Mouse (Mus musculus) bone marrow macrophage, adult 2 months (primary cell): ENCODE results near the gene Hck. TPM values are rescaled to one million over a fixed set of nuclear protein-coding genes. Genes with fewer than 3 reads are reported as not detected.

Source experiments
- H3K27ac ChIP-seq: 2 replicates; pipeline ENCODE4 v1.5.1; 2012; ENCODE audit warnings: low read depth, low read length; ENCODE audit not compliant: insufficient read depth
- H3K4me1 ChIP-seq: 2 replicates; pipeline ENCODE4 v1.6.1; 2012; ENCODE audit warnings: low read length; ENCODE audit not compliant: control insufficient read depth, insufficient read depth
- H3K4me3 ChIP-seq: 2 replicates; pipeline ENCODE4 v1.5.1; 2012; ENCODE audit warnings: mild to moderate bottlenecking, low read length, moderate library complexity; ENCODE audit not compliant: insufficient read depth
- CTCF ChIP-seq: IDR thresholded peaks from 2 replicates; pipeline ENCODE4 v1.5.1; 2012; ENCODE audit warnings: low read depth, mild to moderate bottlenecking, low read length, moderate library complexity
- POLR2A ChIP-seq: IDR thresholded peaks from 2 replicates; pipeline ENCODE4 v1.6.1; 2012; ENCODE audit warnings: mild to moderate bottlenecking, low read depth, low read length, borderline replicate concordance
- polyA plus RNA-seq: library from polyadenylated mRNA; stranded (reverse); fragments of >200 nt; gene quantifications from 2 replicates; pipeline ENCODE4 v1.2.4, GENCODE M21; 2012; ENCODE audit not compliant: missing spikeins, insufficient read depth, insufficient read length

The Hck gene
- polyA plus RNA-seq, 1 experiment, result 146 TPM

DNA sequence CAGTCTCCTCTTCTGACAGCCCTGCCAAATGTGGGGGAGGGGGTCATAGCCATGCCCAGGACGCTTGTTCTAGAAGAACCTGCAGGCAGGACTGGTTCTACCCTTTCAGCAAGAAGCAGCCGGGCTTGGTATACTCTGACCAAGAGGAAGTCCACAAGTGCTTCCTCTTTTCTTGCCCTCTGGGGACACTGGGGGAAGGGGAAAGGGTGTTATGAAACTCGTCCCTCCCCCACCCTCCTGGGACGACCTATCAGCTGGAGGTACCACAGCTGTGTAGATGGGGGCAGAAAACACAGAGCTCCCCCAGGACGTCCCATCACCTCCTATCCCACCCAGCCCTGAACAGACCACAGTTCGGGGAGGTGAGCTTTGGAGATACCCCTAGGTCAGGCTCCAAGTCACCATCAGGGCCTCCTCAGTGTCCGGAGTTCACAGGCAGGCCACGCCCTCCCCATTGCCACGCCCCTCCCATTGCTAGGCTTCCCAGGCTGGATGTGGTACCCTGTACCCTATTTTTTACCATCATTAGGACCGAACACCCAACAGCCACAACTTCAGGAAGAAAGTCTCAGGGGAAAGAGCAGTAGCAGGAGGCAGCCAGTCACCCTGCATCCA is 17.6 kb upstream of the Hck start:
- H3K4me1 ChIP-seq, result peaks cover 39% of the 10 kb centered on the region
- TF ChIP-seq CTCF (no peak), POLR2A (no peak)
- peak overlapping the region; percentile 78 for H3K27ac ChIP-seq
- peak overlapping the region; percentile 57 for H3K4me3 ChIP-seq

DNA sequence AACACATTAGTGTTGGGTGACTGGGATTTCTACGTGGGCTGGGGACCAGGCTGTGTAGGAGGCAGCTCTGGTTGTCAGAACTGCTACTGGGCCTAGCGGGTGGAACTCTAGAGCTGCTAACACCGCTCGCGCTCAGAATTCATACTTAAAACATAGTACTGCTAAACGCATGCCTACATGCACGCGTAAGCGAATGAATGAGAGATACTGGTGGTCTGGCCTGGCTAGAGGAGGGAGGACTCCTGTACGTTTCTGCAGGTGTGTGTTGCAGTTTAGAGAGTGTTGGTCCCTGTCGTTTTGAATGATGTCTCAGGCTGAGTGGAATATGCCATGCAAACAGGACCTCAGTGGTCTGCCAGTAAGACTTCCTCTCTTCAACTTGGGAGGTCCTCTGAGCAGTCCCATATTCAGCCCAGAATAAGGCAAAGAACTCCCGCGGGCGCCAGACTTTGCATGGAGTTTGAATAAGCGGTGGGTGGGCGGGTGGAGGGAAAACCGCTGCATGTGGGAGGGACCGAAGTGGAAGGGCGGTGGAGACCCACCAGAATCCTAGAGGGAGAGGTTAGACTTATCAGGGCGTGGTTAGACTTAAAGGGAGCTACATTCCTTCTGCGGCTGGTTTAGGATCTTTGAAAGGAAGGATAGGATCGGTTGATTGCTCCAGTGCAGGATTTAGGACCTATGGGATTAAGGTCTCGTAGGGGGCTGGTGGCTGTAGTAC is 1.1 kb upstream of the Hck start:
- H3K27ac ChIP-seq, result no peak overlapping the region
- TF ChIP-seq CTCF (no peak), POLR2A (no peak)
- H3K4me1 ChIP-seq, result peaks cover 20% of the 10 kb centered on the region
- no peak overlapping the region for H3K4me3 ChIP-seq

DNA sequence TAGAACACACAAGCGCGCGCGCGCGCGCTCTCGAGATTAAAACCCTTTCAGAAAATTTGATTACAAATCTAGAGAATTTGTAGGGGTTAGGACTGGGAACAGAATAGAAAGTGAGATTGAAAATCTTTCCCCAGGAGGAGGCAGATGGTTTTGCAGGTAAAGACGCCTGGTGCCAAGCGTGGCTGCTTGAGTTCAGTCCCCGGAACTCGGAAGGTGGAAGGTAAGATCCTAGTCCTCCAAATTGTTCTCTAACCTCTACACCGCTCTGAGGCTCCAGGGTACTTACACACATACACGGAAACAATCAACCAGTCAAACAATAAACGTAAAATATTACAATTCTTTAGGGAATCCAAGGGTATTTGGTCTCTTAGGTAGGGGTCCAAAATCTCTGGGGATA is 466 bp upstream of the Hck start:
- TF ChIP-seq CTCF (no peak), POLR2A (no peak)
- H3K27ac ChIP-seq, result no peak overlapping the region
- H3K4me3 ChIP-seq, result no peak overlapping the region
- peaks cover 26% of the 10 kb centered on the region for H3K4me1 ChIP-seq

DNA sequence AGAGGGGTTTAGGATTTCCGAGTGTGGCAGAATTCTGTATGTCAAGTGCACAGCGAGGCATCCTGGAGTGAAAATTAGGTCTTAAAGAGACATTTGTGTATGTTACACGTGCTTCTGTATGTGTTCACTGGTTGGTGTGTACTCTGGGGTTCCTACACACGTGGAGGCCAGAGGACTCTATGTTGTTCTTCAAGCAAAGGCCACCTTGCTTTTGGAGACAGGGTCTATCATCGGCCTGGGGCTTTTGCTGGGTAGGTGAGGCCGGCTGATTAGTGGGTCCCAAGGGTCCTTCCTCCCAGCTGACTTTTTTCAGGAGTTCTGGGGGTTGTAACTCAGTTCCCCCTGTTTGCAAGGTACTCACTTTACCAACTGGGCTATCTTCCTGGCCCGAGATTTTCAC is 1.3 kb downstream of the Hck start:
- H3K4me3 ChIP-seq, result no peak overlapping the region
- H3K27ac ChIP-seq, result no peak overlapping the region
- H3K4me1 ChIP-seq, result peaks cover 27% of the 10 kb centered on the region
- TF ChIP-seq POLR2A (no peak), CTCF (no peak)

DNA sequence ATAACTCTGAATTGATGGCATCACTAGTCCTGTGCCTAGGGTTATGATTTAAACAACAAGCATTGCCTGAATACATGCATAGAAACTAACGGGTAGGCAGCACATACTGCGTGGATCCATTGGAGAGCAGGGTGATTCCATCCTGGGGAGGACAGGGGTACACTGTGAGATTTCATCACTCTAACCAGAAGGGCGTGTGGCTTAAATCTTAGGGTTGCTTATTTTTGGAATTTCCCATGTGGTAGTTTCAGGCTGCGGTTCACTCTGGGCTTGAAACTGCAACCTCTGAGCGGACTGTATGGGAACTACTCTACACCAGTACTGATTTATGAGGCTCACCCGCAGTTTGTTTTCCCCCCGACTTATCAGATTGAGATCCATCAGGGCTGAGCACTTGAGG is 3.0 kb downstream of the Hck start:
- no peak overlapping the region for H3K4me3 ChIP-seq
- 0 out of 2 replicates have a peak overlapping the region, but pooled peaks have one; percentile 3 for H3K27ac ChIP-seq
- peaks cover 38% of the 10 kb centered on the region for H3K4me1 ChIP-seq
- TF ChIP-seq POLR2A (no peak), CTCF (no peak)

DNA sequence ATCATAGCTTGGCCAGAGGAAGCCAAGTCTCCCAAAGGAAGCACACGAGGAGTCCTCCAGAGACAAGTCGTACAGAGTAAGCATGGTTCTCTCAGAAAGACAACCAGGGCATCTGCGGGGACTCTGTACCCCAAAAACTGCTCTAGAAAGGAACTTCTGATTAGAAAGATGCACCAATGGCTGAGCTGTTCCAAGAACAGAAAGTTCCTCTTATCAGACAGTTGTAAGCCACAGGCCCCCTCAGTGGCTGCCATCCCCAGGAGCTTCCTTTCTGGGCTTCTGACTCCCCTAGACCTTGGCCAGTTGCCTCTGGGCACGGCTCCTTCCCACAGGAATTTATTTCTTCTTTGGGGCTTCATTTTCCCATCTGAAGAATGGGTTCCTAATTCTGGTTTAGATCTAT is 7.4 kb downstream of the Hck start:
- Histone ChIP-seq H3K27ac (peak overlapping the region; percentile 44; the same call in 1 of the 2 replicates), H3K4me1 (peaks cover 44% of the 10 kb centered on the region), H3K4me3 (no peak overlapping the region)
- TF ChIP-seq CTCF (no peak), POLR2A (no peak)

DNA sequence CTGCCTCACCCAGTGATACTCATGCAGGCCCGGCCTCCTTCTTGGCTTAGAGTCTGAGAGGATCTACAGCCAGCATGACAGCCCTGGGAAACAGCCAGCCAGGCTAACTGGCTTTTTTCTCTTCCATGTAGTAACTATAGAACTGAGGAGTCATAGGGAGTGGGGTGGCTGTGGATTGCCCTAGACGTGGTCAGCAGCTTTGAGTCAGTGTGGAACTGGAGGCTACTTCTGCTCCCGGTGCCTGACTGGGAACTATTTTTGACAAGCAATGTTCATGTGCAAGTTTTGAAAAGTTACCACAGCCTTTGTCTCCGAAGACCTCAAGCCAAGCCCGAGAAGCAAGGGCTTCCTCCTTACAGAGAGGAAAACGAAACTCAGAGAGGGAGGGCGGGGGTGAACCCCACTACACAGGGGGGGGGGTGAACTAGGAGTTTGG is 8.8 kb downstream of the Hck start:
- TF ChIP-seq POLR2A (no peak), CTCF (no peak)
- Histone ChIP-seq H3K4me3 (no peak overlapping the region), H3K27ac (peak overlapping the region; percentile 74)

DNA sequence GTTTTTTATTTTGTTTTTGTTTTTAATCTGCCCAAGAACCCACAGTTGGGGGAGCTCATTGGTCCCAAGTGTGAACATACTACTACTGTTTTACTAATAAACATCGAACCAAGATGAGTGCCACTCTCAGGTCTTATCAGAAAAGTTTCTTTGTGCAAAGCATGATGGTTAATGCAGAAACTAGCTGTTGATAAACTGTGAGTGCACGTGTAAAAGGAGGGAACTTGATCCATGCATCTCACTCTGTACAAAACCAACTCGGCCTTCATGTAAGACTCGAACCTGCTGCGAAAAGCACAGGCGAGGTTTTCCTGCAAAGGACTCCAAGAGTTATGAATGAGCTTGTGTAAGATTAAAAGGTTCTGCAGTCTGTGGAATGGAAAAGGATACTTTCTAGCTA is 11.2 kb downstream of the Hck start:
- no peak overlapping the region for H3K4me3 ChIP-seq
- H3K27ac ChIP-seq, result no peak overlapping the region
- H3K4me1 ChIP-seq, result peaks cover 51% of the 10 kb centered on the region
- TF ChIP-seq POLR2A, result no peak
- no peak for TF ChIP-seq CTCF

More for the DNA sequence above, 8.8 kb downstream of the Hck start:
- H3K4me1 ChIP-seq, result peaks cover 46% of the 10 kb centered on the region

DNA sequence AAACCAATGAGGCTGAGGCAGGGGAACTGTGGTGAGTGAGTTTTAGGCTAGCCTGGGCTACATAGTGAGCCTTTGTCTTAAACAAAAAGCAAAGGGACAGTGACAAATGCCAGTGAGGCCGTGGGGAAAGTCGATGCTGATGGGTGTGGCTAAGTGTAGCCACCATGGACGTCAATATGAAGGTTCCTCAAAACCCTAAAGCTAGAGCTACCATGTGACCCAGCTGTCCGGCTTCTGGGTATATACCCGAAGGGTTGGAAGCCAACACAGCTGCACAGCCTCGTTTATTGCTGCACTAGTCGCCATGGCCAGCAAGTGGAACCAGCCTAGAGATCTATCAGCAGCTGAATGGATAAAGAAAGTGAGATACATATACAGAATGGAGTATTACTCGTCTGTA is 11.9 kb downstream of the Hck start:
- H3K4me1 ChIP-seq, result peaks cover 51% of the 10 kb centered on the region
- H3K4me3 ChIP-seq, result no peak overlapping the region
- H3K27ac ChIP-seq, result peak overlapping the region; percentile 73
- TF ChIP-seq CTCF, result no peak
- no peak for TF ChIP-seq POLR2A
